Mouse (Mus musculus): Measurements from ENCODE around the gene Cldn10. TPM values are rescaled to one million over a fixed set of nuclear protein-coding genes. Genes with fewer than 3 reads are reported as not detected.
A peak's percentile ranks its signal among the peaks of the same experiment; 100 is the strongest.

Cldn10 gene
- polyA plus RNA-seq, 1 experiment = 36.4 TPM

DNA sequence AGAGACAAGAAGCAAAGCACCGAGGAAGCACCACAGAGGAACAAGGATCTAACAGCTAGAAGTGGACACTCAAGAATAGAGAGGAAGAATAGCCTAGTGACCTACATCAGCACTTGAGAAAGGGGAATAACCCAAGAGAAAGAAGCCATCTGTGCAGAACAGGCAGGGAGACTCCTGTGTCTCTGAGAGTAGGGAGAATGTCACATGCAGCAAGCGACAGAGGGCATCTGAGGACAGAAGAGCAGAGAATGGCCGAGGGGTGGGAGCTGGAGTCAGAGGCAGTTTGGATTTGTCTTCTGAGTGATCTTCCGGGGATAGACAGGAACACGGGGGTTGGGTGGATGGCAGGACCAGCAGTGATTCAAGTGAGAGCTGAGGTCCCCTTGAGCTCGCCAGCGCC is 25.4 kb downstream of the Cldn10 start:
- no peak for TF ChIP-seq CTCF (IDR thresholded peaks at IDR 0.05; ENCODE audit: extremely low read depth, insufficient read depth, low read length)
- no peak for TF ChIP-seq POLR2A (IDR thresholded peaks at IDR 0.05; ENCODE audit: extremely low read depth, insufficient read depth, low read length)
- Histone ChIP-seq H3K4me1 (ENCODE audit: control insufficient read depth, insufficient read depth, low read length) (no peaks in the 10 kb centered on the region), H3K4me3 (ENCODE audit: insufficient read depth, low read length) (no peak overlapping the region), H3K27ac (ENCODE audit: insufficient read depth, low read length) (no peak overlapping the region)

DNA sequence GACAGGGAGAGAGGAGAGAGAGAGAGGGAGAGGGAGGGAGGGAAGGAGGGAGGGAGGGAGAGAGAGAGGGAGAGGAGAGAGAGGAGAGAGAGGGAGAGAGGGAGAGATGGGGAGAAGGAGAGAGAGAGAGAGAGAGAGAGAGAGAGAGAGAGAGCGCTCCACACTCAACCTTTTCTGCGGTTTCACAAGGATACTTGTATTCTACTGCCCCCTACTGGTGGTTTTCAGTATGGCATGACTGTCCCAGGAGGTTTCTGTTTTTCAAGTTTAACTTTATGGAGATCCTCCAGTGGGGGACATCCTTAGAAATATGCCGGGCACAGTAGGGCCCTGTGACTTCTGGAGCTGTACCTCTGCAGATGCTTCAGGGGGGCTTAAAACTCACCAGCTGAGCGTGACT is 28.8 kb downstream of the Cldn10 start:
- H3K4me3 ChIP-seq (ENCODE audit: insufficient read depth, low read length) = no peak overlapping the region
- H3K27ac ChIP-seq (ENCODE audit: insufficient read depth, low read length) = no peak overlapping the region
- TF ChIP-seq POLR2A (IDR thresholded peaks at IDR 0.05; ENCODE audit: extremely low read depth, insufficient read depth, low read length) (no peak), CTCF (IDR thresholded peaks at IDR 0.05; ENCODE audit: extremely low read depth, insufficient read depth, low read length) (peak; percentile 56)
- H3K4me1 ChIP-seq (ENCODE audit: control insufficient read depth, insufficient read depth, low read length) = no peaks in the 10 kb centered on the region

DNA sequence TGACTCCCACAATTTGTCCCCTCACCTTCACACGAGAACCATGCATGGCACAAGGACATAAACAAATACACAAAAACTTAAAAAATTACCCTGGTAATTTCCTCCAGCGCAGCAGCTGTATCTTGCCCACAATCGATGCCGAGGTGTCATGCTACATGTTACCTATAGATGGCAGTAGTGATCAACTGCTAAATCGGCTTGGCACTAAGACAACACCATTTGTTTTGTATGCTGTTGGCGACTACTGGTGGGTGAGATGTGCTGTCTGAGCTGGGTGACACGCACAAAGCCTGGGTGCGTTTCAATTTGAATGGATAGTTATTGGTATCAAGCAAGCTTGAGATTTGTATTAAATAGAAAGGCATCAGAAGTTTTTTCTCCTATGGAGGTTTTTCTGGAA is 32.4 kb downstream of the Cldn10 start:
- no peak overlapping the region for H3K4me3 ChIP-seq (ENCODE audit: insufficient read depth, low read length)
- H3K27ac ChIP-seq (ENCODE audit: insufficient read depth, low read length) = no peak overlapping the region
- no peak for TF ChIP-seq POLR2A (IDR thresholded peaks at IDR 0.05; ENCODE audit: extremely low read depth, insufficient read depth, low read length)
- TF ChIP-seq CTCF (IDR thresholded peaks at IDR 0.05; ENCODE audit: extremely low read depth, insufficient read depth, low read length) = peak; percentile 99
- H3K4me1 ChIP-seq (ENCODE audit: control insufficient read depth, insufficient read depth, low read length) = no peaks in the 10 kb centered on the region

DNA sequence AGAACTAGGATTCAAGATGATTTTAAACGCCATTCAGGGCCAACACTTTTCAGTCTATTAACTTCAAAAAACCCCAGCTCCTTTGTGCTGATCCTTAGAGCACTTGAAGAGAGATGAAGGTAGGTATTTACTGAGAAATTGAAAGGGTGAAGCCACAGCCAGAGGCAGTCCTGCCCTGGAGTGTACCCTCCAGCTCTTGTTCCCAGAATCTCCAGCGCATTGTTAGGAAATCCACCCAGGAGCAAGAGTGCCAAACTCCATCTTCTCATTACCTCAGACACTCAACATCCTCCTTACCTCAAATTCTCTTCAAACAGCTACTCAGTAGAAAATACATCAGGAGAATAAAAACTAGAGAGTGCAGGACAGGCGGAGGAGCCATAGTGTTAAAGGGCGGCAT is 35.1 kb downstream of the Cldn10 start:
- H3K27ac ChIP-seq (ENCODE audit: insufficient read depth, low read length) = no peak overlapping the region
- no peak overlapping the region for H3K4me3 ChIP-seq (ENCODE audit: insufficient read depth, low read length)
- TF ChIP-seq CTCF (IDR thresholded peaks at IDR 0.05; ENCODE audit: extremely low read depth, insufficient read depth, low read length) (no peak), POLR2A (IDR thresholded peaks at IDR 0.05; ENCODE audit: extremely low read depth, insufficient read depth, low read length) (no peak)
- no peaks in the 10 kb centered on the region for H3K4me1 ChIP-seq (ENCODE audit: control insufficient read depth, insufficient read depth, low read length)

DNA sequence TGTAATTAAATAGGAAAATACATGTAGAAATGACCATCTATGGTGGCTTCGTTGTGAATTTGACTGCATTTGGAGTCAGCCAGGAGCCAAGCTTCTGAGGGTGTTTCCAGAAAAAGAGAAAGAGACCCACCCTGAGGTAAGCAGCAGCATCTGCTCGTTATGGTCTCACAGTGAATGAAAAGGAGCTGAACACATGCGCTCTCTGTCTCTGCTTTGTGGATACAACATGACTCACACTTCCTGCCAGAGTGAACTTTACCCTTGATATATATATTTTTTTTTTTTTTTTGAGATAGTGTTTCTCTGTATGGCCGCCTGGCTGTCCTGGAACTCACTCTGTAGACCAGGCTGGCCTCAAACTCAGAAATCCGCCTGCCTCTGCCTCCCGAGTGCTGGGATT is 35.6 kb downstream of the Cldn10 start:
- H3K4me1 ChIP-seq (ENCODE audit: control insufficient read depth, insufficient read depth, low read length) = no peaks in the 10 kb centered on the region
- no peak overlapping the region for H3K27ac ChIP-seq (ENCODE audit: insufficient read depth, low read length)
- no peak for TF ChIP-seq POLR2A (IDR thresholded peaks at IDR 0.05; ENCODE audit: extremely low read depth, insufficient read depth, low read length)
- no peak for TF ChIP-seq CTCF (IDR thresholded peaks at IDR 0.05; ENCODE audit: extremely low read depth, insufficient read depth, low read length)
- H3K4me3 ChIP-seq (ENCODE audit: insufficient read depth, low read length) = no peak overlapping the region

DNA sequence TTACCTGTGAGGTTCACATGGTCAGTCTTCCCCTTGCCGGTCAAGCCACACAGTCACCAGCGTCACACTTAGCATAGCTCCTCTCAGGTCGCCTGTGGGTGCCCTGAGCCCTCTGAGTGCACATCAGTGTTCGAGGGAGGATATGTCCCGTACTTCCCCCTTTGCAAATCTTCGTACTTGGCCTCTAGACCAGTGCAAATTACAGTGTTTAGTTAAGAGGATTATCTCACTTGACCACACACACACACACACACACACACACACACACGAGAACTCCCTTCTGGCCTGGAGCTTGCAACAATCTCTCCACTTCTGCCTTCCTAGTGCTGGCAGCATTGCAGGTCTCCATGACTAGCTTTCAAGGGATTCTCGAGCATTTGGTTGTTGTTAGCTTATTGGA is 38.6 kb downstream of the Cldn10 start:
- Histone ChIP-seq H3K27ac (ENCODE audit: insufficient read depth, low read length) (no peak overlapping the region), H3K4me1 (ENCODE audit: control insufficient read depth, insufficient read depth, low read length) (no peaks in the 10 kb centered on the region; the same call in 1 of the 2 replicates), H3K4me3 (ENCODE audit: insufficient read depth, low read length) (no peak overlapping the region)
- no peak for TF ChIP-seq CTCF (IDR thresholded peaks at IDR 0.05; ENCODE audit: extremely low read depth, insufficient read depth, low read length)
- no peak for TF ChIP-seq POLR2A (IDR thresholded peaks at IDR 0.05; ENCODE audit: extremely low read depth, insufficient read depth, low read length)

DNA sequence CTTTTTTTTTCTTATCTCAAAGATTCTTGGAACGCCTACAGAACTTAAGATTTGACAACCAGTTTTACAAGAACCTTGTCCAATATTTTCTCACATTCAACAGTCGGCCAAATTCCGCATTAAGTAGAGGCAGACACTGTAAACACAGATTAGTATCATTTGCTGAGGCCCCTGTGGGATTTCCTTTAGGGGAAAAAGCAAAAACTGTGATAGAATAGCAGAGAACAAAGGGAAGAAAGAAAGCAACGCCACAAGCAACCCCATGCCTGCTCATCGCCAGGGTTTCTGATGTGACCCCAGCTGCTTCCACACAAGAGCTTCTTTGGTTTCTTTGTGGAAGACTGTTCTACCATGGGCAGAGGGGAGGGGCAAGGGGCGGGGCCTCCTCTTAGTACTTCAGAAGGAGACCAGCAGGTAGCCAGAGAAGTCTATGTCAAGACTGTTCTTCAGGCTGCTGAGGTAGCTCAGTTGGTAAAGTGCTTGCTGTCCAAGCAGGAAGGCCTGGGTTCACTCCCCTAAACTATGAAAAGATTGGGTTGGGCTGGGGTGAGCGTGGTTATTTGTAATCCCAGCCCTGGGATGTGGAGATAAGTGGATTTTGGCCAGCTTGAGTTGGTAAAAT is 39.7 kb downstream of the Cldn10 start:
- TF ChIP-seq POLR2A (IDR thresholded peaks at IDR 0.05; ENCODE audit: extremely low read depth, insufficient read depth, low read length) = no peak
- TF ChIP-seq CTCF (IDR thresholded peaks at IDR 0.05; ENCODE audit: extremely low read depth, insufficient read depth, low read length) = no peak
- no peak overlapping the region for H3K4me3 ChIP-seq (ENCODE audit: insufficient read depth, low read length)
- no peak overlapping the region for H3K27ac ChIP-seq (ENCODE audit: insufficient read depth, low read length)
- no peaks in the 10 kb centered on the region; the same call in 1 of the 2 replicates for H3K4me1 ChIP-seq (ENCODE audit: control insufficient read depth, insufficient read depth, low read length)

DNA sequence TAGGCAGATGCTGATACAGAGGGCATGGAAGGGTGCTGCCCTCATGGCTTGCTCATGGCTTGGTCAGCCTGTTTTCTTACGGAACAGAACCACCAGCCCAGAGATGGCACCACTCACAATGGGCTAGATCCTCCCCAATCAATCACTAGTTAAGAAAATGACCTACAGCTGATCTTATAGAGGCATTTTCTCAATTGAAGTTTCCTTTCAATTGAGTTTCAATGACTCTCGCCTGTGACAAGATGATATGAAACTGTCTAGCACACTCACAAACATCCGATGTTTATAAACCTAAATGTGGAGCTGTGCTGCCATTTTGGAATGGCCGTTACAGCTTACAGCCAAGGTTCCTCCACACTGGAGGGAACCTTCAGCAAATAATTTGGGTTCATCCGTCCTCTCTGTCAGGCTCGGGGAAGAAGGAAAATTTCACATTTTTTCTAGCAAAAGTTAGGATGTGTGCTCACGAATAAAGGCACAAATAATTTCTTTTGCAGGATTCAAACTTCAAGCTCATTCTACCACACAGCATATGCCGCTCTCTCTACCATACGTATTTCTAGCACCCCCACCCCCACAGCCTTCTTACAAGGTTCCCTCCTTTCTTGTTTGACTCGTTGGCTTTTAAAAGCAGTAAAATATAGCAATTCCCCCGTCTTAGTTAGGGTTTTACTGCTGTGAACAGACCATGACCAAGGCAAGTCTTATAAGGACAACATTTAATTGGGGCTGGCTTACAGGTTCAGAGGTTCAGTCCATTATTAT is 41.8 kb downstream of the Cldn10 start:
- Histone ChIP-seq H3K27ac (ENCODE audit: insufficient read depth, low read length) (no peak overlapping the region), H3K4me3 (ENCODE audit: insufficient read depth, low read length) (no peak overlapping the region), H3K4me1 (ENCODE audit: control insufficient read depth, insufficient read depth, low read length) (no peaks in the 10 kb centered on the region; the same call in 1 of the 2 replicates)
- TF ChIP-seq CTCF (IDR thresholded peaks at IDR 0.05; ENCODE audit: extremely low read depth, insufficient read depth, low read length) = no peak
- no peak for TF ChIP-seq POLR2A (IDR thresholded peaks at IDR 0.05; ENCODE audit: extremely low read depth, insufficient read depth, low read length)

DNA sequence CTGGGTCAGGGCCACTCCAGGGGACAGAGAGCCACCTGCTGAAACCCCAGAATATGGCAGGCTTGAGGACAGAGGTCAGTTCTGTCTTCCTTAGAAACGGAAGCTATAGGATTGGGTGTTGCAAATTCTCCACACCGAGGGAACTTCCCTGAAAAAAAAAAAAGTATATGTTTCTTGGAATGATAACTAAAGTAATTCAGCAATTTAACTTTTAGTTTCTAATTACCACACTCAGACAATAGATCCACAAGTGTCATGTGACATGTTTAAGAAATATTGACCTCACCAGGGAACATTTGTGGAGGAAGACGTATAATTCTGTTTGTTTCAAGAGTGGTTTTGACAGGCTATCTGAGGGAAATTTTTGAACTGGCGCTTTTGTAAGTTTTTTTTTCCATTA is 43.9 kb downstream of the Cldn10 start:
- Histone ChIP-seq H3K4me3 (ENCODE audit: insufficient read depth, low read length) (no peak overlapping the region), H3K4me1 (ENCODE audit: control insufficient read depth, insufficient read depth, low read length) (no peaks in the 10 kb centered on the region; the same call in 1 of the 2 replicates), H3K27ac (ENCODE audit: insufficient read depth, low read length) (no peak overlapping the region)
- TF ChIP-seq POLR2A (IDR thresholded peaks at IDR 0.05; ENCODE audit: extremely low read depth, insufficient read depth, low read length) = no peak
- TF ChIP-seq CTCF (IDR thresholded peaks at IDR 0.05; ENCODE audit: extremely low read depth, insufficient read depth, low read length) = no peak

DNA sequence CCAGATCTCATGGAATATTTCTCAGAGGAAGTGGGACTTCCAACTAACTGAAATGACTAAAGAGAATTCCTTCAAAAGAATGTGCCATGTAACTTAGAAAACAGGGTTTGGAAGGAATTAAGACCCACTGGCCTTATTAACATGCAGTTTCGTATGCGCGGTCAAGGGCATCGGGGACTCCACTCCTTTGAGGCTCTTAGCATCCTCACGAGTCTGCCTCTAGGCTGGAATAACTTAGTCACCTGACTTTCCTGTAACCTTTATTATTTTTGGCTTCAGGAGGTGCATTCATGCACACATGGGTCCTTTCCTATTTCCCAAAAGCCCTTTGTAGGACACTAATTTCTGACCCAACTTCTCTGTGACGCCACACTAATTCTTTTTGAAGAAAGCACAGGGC is 45.5 kb downstream of the Cldn10 start:
- H3K27ac ChIP-seq (ENCODE audit: insufficient read depth, low read length) = no peak overlapping the region
- TF ChIP-seq POLR2A (IDR thresholded peaks at IDR 0.05; ENCODE audit: extremely low read depth, insufficient read depth, low read length) = no peak
- no peak for TF ChIP-seq CTCF (IDR thresholded peaks at IDR 0.05; ENCODE audit: extremely low read depth, insufficient read depth, low read length)
- no peak overlapping the region for H3K4me3 ChIP-seq (ENCODE audit: insufficient read depth, low read length)
- no peaks in the 10 kb centered on the region; the same call in 1 of the 2 replicates for H3K4me1 ChIP-seq (ENCODE audit: control insufficient read depth, insufficient read depth, low read length)

All from cortical plate, adult 2 months (tissue).